Mouse (Mus musculus) testis, adult 2 months (tissue): Measurements from ENCODE around the gene Rnf38. TPM values are rescaled to one million over a fixed set of nuclear protein-coding genes. Genes with fewer than 3 reads are reported as not detected.

Experiments
- H3K27ac ChIP-seq: fragments of 200-500 bp; 2 replicates; pipeline ENCODE4 v1.5.1; 2012; ENCODE audit warnings: low read depth, low read length; ENCODE audit not compliant: control insufficient read depth, insufficient read depth
- H3K27me3 ChIP-seq: fragments of 200-500 bp; 2 replicates; pipeline ENCODE4 v1.6.1; 2012; ENCODE audit warnings: mild to moderate bottlenecking, low read length, moderate library complexity; ENCODE audit not compliant: control insufficient read depth, insufficient read depth
- H3K36me3 ChIP-seq: fragments of 200-500 bp; 2 replicates; pipeline ENCODE4 v1.6.1; 2012; ENCODE audit warnings: mild to moderate bottlenecking, low read length; ENCODE audit not compliant: control insufficient read depth, insufficient read depth
- H3K4me1 ChIP-seq: fragments of 200-500 bp; 2 replicates; pipeline ENCODE4 v1.6.1; 2012; ENCODE audit warnings: low read length; ENCODE audit not compliant: control insufficient read depth, insufficient read depth
- H3K4me3 ChIP-seq: fragments of 200-500 bp; 2 replicates; pipeline ENCODE4 v1.5.1; 2012; ENCODE audit warnings: low read depth, mild to moderate bottlenecking, low read length, moderate library complexity, mixed read lengths; ENCODE audit not compliant: control insufficient read depth
- CTCF ChIP-seq: fragments of 200-500 bp; IDR thresholded peaks from 2 replicates; pipeline ENCODE4 v1.5.1; 2012; ENCODE audit warnings: low read depth, mild to moderate bottlenecking, inconsistent platforms, low read length, moderate library complexity; ENCODE audit not compliant: control insufficient read depth, insufficient read depth, insufficient replicate concordance
- POLR2A ChIP-seq: fragments of 200-500 bp; IDR thresholded peaks from 2 replicates; pipeline ENCODE4 v1.6.1; 2012; ENCODE audit warnings: low read depth, mild to moderate bottlenecking, inconsistent platforms, low read length, moderate library complexity; ENCODE audit not compliant: control insufficient read depth
- polyA plus RNA-seq: library from polyadenylated mRNA; depleted of rRNA; stranded (reverse); fragments of >200 nt; gene quantifications from 2 replicates; pipeline ENCODE4 v1.2.3, GENCODE M21; 2012

Rnf38 gene
- polyA plus RNA-seq, 1 experiment: 1,812 TPM

- no peak for TF ChIP-seq POLR2A
- no peak for TF ChIP-seq CTCF
- no peak overlapping the region for H3K27ac ChIP-seq
- H3K27me3 ChIP-seq: no peaks in the 10 kb centered on the region
- no peaks in the 10 kb centered on the region for H3K36me3 ChIP-seq
- H3K4me3 ChIP-seq: no peak overlapping the region
- H3K4me1 ChIP-seq: peaks cover 5% of the 10 kb centered on the region
Observed at GRCm38 (mm10) chr4:44246285-44246684, 12.7 kb upstream of the Rnf38 start.

GRCm38 (mm10) chr4:44241638-44242037, 8.0 kb upstream of the Rnf38 start:
- H3K36me3 ChIP-seq: no peaks in the 10 kb centered on the region
- no peak overlapping the region for H3K4me3 ChIP-seq
- H3K4me1 ChIP-seq: no peaks in the 10 kb centered on the region
- H3K27ac ChIP-seq: no peak overlapping the region
- no peaks in the 10 kb centered on the region for H3K27me3 ChIP-seq
- no peak for TF ChIP-seq POLR2A
- TF ChIP-seq CTCF: no peak

GRCm38 (mm10) chr4:44235946-44236345, 2.4 kb upstream of the Rnf38 start:
- TF ChIP-seq CTCF (no peak), POLR2A (no peak)
- H3K27me3 ChIP-seq: no peaks in the 10 kb centered on the region
- H3K36me3 ChIP-seq: no peaks in the 10 kb centered on the region
- H3K4me3 ChIP-seq: no peak overlapping the region
- no peak overlapping the region for H3K27ac ChIP-seq
- peaks cover 3% of the 10 kb centered on the region; the same call in 1 of the 2 replicates for H3K4me1 ChIP-seq

GRCm38 (mm10) chr4:44234004-44234866, 646 bp upstream of the Rnf38 start:
- TF ChIP-seq POLR2A (peak; percentile 73), CTCF (no peak)

GRCm38 (mm10) chr4:44232771-44233712, 547 bp downstream of the Rnf38 start:
- Histone ChIP-seq H3K27ac (no peak overlapping the region; the same call in 1 of the 2 replicates), H3K4me3 (peak overlapping the region; percentile 76)

More at GRCm38 (mm10) chr4:44234004-44234866, 646 bp upstream of the Rnf38 start:
- H3K27ac ChIP-seq: peak overlapping the region; percentile 90
- no peaks in the 10 kb centered on the region for H3K36me3 ChIP-seq
- peak overlapping the region; percentile 96 for H3K4me3 ChIP-seq
- no peaks in the 10 kb centered on the region for H3K27me3 ChIP-seq
- H3K4me1 ChIP-seq: peaks cover 3% of the 10 kb centered on the region; the same call in 1 of the 2 replicates

GRCm38 (mm10) chr4:44225128-44225527, 8.5 kb downstream of the Rnf38 start:
- no peaks in the 10 kb centered on the region for H3K27me3 ChIP-seq
- H3K27ac ChIP-seq: no peak overlapping the region
- H3K4me1 ChIP-seq: peaks cover 3% of the 10 kb centered on the region; the same call in 1 of the 2 replicates
- H3K4me3 ChIP-seq: no peak overlapping the region
- H3K36me3 ChIP-seq: no peaks in the 10 kb centered on the region
- no peak for TF ChIP-seq POLR2A
- TF ChIP-seq CTCF: no peak

More at GRCm38 (mm10) chr4:44232771-44233712, 547 bp downstream of the Rnf38 start:
- Histone ChIP-seq H3K36me3 (no peaks in the 10 kb centered on the region), H3K27me3 (no peaks in the 10 kb centered on the region), H3K4me1 (peaks cover 3% of the 10 kb centered on the region; the same call in 1 of the 2 replicates)
- TF ChIP-seq POLR2A (no peak), CTCF (no peak)

- H3K27me3 ChIP-seq: no peaks in the 10 kb centered on the region
- H3K27ac ChIP-seq: no peak overlapping the region
- no peaks in the 10 kb centered on the region for H3K36me3 ChIP-seq
- H3K4me1 ChIP-seq: peaks cover 3% of the 10 kb centered on the region; the same call in 1 of the 2 replicates
- no peak for TF ChIP-seq POLR2A
- no peak for TF ChIP-seq CTCF
- H3K4me3 ChIP-seq: no peak overlapping the region
Observed at GRCm38 (mm10) chr4:44224141-44224540, 9.4 kb downstream of the Rnf38 start.
